Comparison of ENCODE assay signal across 25 mouse cellular contexts in the genomic region with DNA sequence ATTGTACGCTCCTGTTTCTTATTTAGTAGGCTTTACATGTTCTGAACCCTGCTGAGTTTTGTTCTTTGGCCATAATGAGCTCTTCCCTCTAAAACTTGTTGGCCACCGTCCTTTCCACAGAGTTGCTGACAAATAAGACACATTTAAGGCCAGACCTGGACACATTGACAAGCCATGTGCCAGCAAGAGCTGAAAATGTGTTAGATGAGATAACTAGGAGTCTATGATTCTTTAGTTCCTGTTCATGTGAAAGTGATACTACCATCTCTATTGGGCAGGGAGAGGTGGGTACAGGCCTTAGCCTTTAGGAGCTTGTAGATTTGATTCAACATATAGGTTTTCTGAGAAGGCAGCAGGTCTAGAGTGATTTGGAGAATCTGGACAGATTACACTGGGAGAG.
"Had no signal": no experiment of that assay in that cellular context is flagged by ENCODE, and none has a peak within 500 bp of the region (broad histone marks: within the 10 kb centered on the region; RNA-seq: fewer than 3 reads in every experiment).

No protein-coding gene starts in this region.

- H3K36me3 ChIP-seq: heart, embryonic 13.5 days; heart, embryonic 15.5 days; hindbrain, embryonic 12.5 days; intestine, embryonic 15.5 days; limb, embryonic 13.5 days; limb, embryonic 15.5 days had no signal

- H3K4me2 ChIP-seq: heart, embryonic 11.5 days; heart, embryonic 13.5 days; heart, embryonic 15.5 days; hindbrain, embryonic 12.5 days; hindbrain, embryonic 14.5 days; intestine, embryonic 15.5 days; limb, embryonic 13.5 days; limb, embryonic 15.5 days had no signal

- H3K27ac ChIP-seq: heart, adult 2 months; heart, embryonic 13.5 days; heart, embryonic 15.5 days; hindbrain, embryonic 12.5 days; hindbrain, embryonic 14.5 days; intestine, embryonic 15.5 days; layer of hippocampus, adult 2 months; left cerebral cortex, adult 2 months; limb, embryonic 13.5 days; limb, embryonic 15.5 days; liver, embryonic 14.5 days had no signal

- DNase-seq: gastrocnemius, postnatal 14 days; gastrocnemius, postnatal 36 days; heart, adult 11 months; heart, adult 2 months; heart, postnatal 14 days; heart, postnatal 36 days; kidney, adult 18-20 months; kidney, adult 8-10 months; kidney, postnatal 10 days; kidney, postnatal 25 days; kidney, postnatal 4 days had no signal

- H3K4me3 ChIP-seq: heart, adult 2 months; heart, embryonic 13.5 days; heart, embryonic 15.5 days; hindbrain, embryonic 12.5 days; intestine, embryonic 15.5 days; layer of hippocampus, adult 2 months; left cerebral cortex, adult 2 months; limb, embryonic 13.5 days; limb, embryonic 15.5 days had no signal

- H3K9ac ChIP-seq: heart, embryonic 13.5 days; heart, embryonic 15.5 days; hindbrain, embryonic 12.5 days; hindbrain, embryonic 14.5 days; intestine, embryonic 15.5 days; limb, embryonic 13.5 days; limb, embryonic 15.5 days; liver, embryonic 14.5 days had no signal

- ATAC-seq: hindbrain, embryonic 16.5 days; inflammation-experienced regulatory T-cells, adult 6 months; intestine, embryonic 15.5 days; intestine, postnatal 0 days had no signal

- H3K9me3 ChIP-seq: heart, embryonic 13.5 days; heart, embryonic 15.5 days; hindbrain, embryonic 12.5 days; intestine, embryonic 15.5 days; limb, embryonic 13.5 days; limb, embryonic 15.5 days had no signal

- H3K27me3 ChIP-seq: heart, embryonic 13.5 days; heart, embryonic 15.5 days; hindbrain, embryonic 12.5 days; intestine, embryonic 15.5 days; limb, embryonic 13.5 days; limb, embryonic 15.5 days had no signal

- H3K4me1 ChIP-seq: heart, embryonic 15.5 days; hindbrain, embryonic 12.5 days; intestine, embryonic 15.5 days; limb, embryonic 13.5 days; limb, embryonic 15.5 days had no signal
